Mouse (Mus musculus) C2C12 (cell line): ENCODE results near the gene Paqr9. TPM values are rescaled to one million over a fixed set of nuclear protein-coding genes. Genes with fewer than 3 reads are reported as not detected.
A peak's percentile ranks its signal among the peaks of the same experiment; 100 is the strongest.

Source experiments
- H3K27me3 ChIP-seq: one replicate; pipeline ENCODE4 v1.6.1; 2011; ENCODE audit not compliant: control insufficient read depth, insufficient read depth, insufficient read length
- H3K36me3 ChIP-seq: one replicate; pipeline ENCODE4 v1.6.1; 2011; ENCODE audit not compliant: control insufficient read depth, insufficient read depth
- H3K4me3 ChIP-seq: one replicate; pipeline ENCODE4 v1.5.1; 2011; ENCODE audit warnings: mild to moderate bottlenecking, control low read depth; ENCODE audit not compliant: poor library complexity, insufficient read depth, severe bottlenecking
- H3K79me2 ChIP-seq: one replicate; pipeline ENCODE4 v1.6.1; 2011; ENCODE audit not compliant: control insufficient read depth, insufficient read depth
- H3K79me3 ChIP-seq: one replicate; pipeline ENCODE4 v1.6.1; 2011; ENCODE audit warnings: low read depth, control low read depth
- H3ac ChIP-seq: one replicate; pipeline ENCODE3; 2011; ENCODE audit warnings: low read depth; ENCODE audit not compliant: control insufficient read depth, insufficient read length
- CEBPB ChIP-seq: IDR thresholded peaks from one replicate; pipeline ENCODE4 v1.6.1; 2011; ENCODE audit warnings: low read depth, mild to moderate bottlenecking, control low read depth, moderate library complexity
- CTCF ChIP-seq: IDR thresholded peaks from one replicate; pipeline ENCODE4 v1.5.1; 2011; ENCODE audit not compliant: control insufficient read depth, insufficient read depth, insufficient read length
- FOSL1 ChIP-seq: IDR thresholded peaks from one replicate; pipeline ENCODE4 v1.8.0; 2011; ENCODE audit warnings: mild to moderate bottlenecking, low read length; ENCODE audit not compliant: poor library complexity, insufficient read depth, severe bottlenecking
- MAX ChIP-seq: IDR thresholded peaks from one replicate; pipeline ENCODE4 v1.6.1; 2011; ENCODE audit warnings: mild to moderate bottlenecking, control low read depth
- MYOD1 ChIP-seq: IDR thresholded peaks from one replicate; pipeline ENCODE4 v1.6.1; 2011; ENCODE audit warnings: low read depth; ENCODE audit not compliant: control insufficient read depth, insufficient read length
- MYOG ChIP-seq: IDR thresholded peaks from one replicate; pipeline ENCODE4 v1.6.1; 2011; ENCODE audit not compliant: control insufficient read depth, insufficient read length; ENCODE audit errors: extremely low read depth
- USF1 ChIP-seq: IDR thresholded peaks from one replicate; pipeline ENCODE4 v1.6.1; 2011; ENCODE audit warnings: low read depth, mild to moderate bottlenecking, control low read depth, moderate library complexity
- polyA plus RNA-seq: library from polyadenylated mRNA; unstranded; fragments of >200 nt; fragmentation: generic; extraction: Trizol; gene quantifications from one replicate; pipeline ENCODE4 v1.2.1, GENCODE M21; 2012; ENCODE audit warnings: missing spikeins

Paqr9 gene
- polyA plus RNA-seq, 1 experiment: under 0.01 TPM

DNA sequence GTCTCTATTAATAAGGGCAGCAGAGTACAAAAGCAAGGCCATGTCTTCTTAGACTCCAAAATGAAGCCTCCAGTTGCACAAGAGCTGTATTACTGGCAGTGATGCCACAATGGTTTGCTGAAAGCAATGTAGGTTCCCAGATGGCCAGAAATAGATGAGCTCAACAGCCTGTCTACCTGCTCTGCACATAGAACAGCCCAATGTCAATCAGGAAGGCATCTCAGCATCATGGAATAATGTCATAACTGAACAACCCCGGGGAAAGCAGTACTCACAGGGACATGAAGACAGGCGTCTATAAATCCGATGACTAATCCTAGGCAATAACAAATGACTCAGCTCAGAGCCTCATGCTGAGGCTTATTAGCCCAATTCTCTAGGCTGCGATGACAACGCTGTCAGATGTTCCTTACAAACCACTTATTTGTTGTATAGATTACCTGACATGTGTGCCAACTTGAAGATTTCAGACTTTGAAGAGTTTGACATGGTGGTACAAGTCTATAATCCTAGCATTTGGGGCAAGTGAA, 19.0 kb downstream of the Paqr9 start:
- Histone ChIP-seq H3K4me3 (no peak overlapping the region), H3K79me3 (no peaks in the 10 kb centered on the region), H3K79me2 (no peaks in the 10 kb centered on the region), H3K36me3 (no peaks in the 10 kb centered on the region), H3K27me3 (no peaks in the 10 kb centered on the region), H3ac (no peak overlapping the region)
- TF ChIP-seq FOSL1 (peak; percentile 86), MAX (peak; percentile 52), MYOG (no peak)

DNA sequence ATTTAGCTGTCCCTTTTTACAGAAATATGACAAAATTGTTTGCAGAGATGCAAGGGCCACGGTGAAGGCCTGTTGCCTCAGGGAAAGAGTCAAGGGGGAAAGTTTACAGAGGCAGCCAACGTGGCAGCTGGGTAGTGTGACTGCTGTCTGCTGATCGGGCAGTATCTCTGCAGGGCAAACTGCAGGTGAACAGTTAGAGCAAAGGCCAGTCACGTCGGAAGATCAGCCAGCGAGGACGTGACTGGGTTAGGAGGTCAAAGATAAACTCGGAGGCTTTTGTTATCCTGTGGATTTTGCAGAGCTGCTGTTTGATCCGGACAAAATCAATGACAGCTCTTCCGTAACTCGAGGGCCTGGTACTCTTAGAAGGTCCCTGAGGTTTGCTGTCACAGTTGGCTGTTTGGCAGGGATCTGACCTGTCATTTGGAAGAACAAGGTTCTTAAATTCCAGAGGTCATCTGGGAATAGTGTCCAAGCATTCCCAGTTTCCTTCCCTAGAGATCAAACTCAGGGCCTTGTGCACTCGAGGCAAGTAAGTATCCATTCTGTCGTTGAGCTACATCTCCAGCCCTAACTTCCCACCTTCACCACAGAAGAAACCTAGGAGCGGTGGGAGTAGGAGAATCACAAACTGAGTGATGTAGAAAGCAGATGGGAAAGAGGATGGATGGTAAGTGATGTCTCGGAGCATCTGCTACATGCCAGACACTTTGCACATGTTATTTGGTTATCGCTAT, 21.7 kb downstream of the Paqr9 start:
- Histone ChIP-seq H3K36me3 (no peaks in the 10 kb centered on the region), H3K4me3 (no peak overlapping the region), H3K79me2 (no peaks in the 10 kb centered on the region), H3K27me3 (no peaks in the 10 kb centered on the region), H3ac (no peak overlapping the region), H3K79me3 (no peaks in the 10 kb centered on the region)
- no peak for TF ChIP-seq MYOD1
- no peak for TF ChIP-seq CEBPB
- TF ChIP-seq MYOG: no peak
- TF ChIP-seq MAX: no peak
- no peak for TF ChIP-seq CTCF
- TF ChIP-seq USF1: no peak
- no peak for TF ChIP-seq FOSL1

DNA sequence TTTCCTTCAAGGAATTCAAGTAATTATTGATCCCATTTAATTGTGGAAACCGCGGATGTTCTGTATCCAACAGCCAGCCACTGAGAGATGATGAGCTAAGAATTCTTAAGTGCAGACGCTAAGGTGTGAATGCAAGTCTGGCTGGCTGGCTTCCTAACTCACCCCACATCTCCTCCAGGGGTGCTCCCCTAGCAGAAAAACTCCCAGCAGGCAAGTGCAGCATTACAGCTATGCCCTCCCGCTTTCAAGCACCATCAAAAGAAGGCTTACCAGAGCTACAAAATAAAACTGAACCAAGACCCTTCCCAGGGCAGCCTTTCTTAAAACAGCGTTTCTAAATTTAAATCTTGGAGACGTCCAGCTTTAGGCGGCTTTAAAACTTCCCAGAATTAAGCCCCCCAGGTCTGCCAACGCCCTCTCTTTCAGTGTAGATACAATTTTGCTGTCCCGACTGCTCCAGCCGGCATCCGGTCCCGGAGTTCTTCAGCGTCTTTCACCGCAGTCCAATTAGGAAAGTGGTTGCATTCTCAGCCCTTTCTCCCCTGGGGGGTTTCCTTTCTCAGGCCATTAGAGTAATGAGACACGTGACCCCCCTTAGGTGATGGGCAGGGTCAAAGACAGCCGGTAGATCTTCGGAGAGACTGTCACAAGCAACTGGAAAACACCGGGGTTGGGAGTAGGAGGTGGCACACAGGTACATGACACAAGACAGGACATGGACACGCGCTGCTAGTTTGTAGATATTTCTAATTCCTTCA, 22.5 kb downstream of the Paqr9 start:
- Histone ChIP-seq H3K79me2 (no peaks in the 10 kb centered on the region), H3ac (no peak overlapping the region), H3K27me3 (no peaks in the 10 kb centered on the region), H3K36me3 (no peaks in the 10 kb centered on the region), H3K4me3 (no peak overlapping the region), H3K79me3 (no peaks in the 10 kb centered on the region)
- TF ChIP-seq USF1 (no peak), CEBPB (no peak), MAX (no peak), CTCF (no peak), FOSL1 (no peak), MYOD1 (no peak)

DNA sequence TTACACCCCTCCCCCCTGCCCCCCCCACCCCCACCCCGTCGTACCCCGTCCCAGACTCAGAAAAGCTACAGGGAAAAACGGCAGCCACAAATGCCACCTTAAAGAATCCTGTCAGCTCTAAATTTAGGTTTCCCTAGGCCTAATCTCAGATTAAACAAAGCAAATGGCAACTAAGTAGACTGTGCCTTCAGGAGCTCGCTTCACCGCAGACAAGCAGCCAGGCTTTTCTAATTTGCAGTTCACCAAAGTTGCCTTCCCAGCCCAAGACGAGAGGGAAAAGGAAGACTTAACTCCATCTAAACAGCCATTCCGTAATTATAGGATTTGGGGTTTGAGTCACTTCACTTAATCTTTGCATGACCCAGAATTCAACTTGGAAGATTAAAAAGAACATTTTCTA, 23.1 kb downstream of the Paqr9 start:
- H3ac ChIP-seq: no peak overlapping the region
- no peak for TF ChIP-seq FOSL1
- H3K79me3 ChIP-seq: no peaks in the 10 kb centered on the region
- H3K4me3 ChIP-seq: no peak overlapping the region
- no peaks in the 10 kb centered on the region for H3K36me3 ChIP-seq
- no peaks in the 10 kb centered on the region for H3K79me2 ChIP-seq
- H3K27me3 ChIP-seq: no peaks in the 10 kb centered on the region

DNA sequence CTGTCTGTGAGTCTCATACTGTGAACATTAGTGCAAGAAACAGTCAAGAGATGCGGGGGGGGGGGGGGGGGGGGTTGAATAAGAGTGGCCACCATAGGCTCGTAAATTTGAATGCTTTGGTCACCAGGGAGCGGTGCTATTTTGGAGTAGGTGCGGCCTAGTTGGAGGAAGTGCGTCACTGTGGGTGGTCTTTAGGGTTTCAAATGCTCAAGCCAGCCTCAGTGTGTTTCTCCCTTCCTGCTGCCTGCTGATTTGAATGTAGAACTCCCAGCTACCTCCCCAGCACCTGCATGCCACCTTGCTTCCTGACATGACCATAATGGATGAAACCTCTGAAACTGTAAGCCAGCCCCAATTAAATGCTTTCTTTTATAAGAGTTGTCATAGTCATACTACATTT, 26.6 kb downstream of the Paqr9 start:
- Histone ChIP-seq H3K79me2 (no peaks in the 10 kb centered on the region), H3ac (no peak overlapping the region), H3K36me3 (no peaks in the 10 kb centered on the region), H3K4me3 (no peak overlapping the region), H3K27me3 (no peaks in the 10 kb centered on the region), H3K79me3 (no peaks in the 10 kb centered on the region)
- TF ChIP-seq CEBPB: no peak
- TF ChIP-seq MYOG: no peak
- no peak for TF ChIP-seq FOSL1
- TF ChIP-seq MYOD1: no peak
- no peak for TF ChIP-seq MAX
- TF ChIP-seq USF1: no peak
- TF ChIP-seq CTCF: no peak

DNA sequence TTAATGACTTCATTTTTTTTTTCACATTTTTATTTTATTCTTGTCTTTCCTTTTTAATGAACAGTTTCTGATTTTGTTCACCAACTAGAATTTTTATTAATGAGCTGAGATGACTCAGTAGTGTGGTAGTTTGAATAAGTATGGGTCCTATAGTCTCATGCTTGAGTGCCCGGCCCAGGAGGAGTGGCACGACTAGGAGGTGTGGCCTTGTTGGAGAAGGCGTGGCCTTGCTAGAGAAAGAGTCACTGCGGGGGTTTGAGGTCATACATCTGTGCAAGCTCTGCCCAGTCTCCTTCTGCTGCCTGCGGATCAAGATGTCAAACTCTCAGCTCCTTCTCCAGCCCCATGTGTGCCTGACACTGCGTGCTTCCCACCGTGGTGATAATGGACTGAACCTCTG, 28.6 kb downstream of the Paqr9 start:
- Histone ChIP-seq H3K36me3 (no peaks in the 10 kb centered on the region), H3K4me3 (no peak overlapping the region), H3K79me3 (no peaks in the 10 kb centered on the region), H3K79me2 (no peaks in the 10 kb centered on the region), H3K27me3 (no peaks in the 10 kb centered on the region), H3ac (no peak overlapping the region)
- TF ChIP-seq MYOD1 (no peak), CEBPB (no peak), FOSL1 (no peak), MAX (no peak), MYOG (no peak), CTCF (no peak), USF1 (no peak)
